Mouse (Mus musculus) left cerebral cortex, adult 18-20 months (tissue): Measurements from ENCODE around the gene Tmprss7. TPM values are rescaled to one million over a fixed set of nuclear protein-coding genes. Genes with fewer than 3 reads are reported as not detected.

Experiments
- DNase-seq, 2 experiments: peaks; one replicate each; pipeline ENCODE4 v3.0.0; 2021 to 2022; ENCODE audit warnings: low spot score in 2 of 2, mixed read lengths in 1 of 2
- long read RNA-seq, 2 experiments: library from polyadenylated mRNA; stranded (forward); transcript quantifications; one replicate each; pipeline ENCODE4 v2.0.0; 2021
- total RNA-seq, 2 experiments: library from RNA; stranded (reverse); gene quantifications; 2 replicates each; pipeline ENCODE4 v1.2.3; 2021

Tmprss7 gene
- total RNA-seq, result 1 to 10 TPM; 1.5 to 2.7 TPM
- long read RNA-seq, experiment 1, partial matches to known transcripts, result 1 of 1 reads
- long read RNA-seq, experiment 1, other reads (novel, unspliced or antisense), result 0 of 1 reads
- long read RNA-seq, experiment 2, result 0 reads

GRCm38 (mm10) chr16:45693558-45693957, at the start of gene Tmprss7:
TSS of gene Tmprss7 (minus strand) at chr16:45693658.
- no peak for DNase-seq

GRCm38 (mm10) chr16:45742615-45743476, 49.4 kb upstream of the Tmprss7 start, which contains the start of gene Abhd10:
TSS of gene Abhd10 (minus strand) at chr16:45742955.
- peak; percentile 95 to 96 for DNase-seq

- no peak for DNase-seq
Measured at GRCm38 (mm10) chr16:45737880-45738279, 44.4 kb upstream of the Tmprss7 start.

- DNase-seq, result no peak
Measured at GRCm38 (mm10) chr16:45736724-45737123, 43.3 kb upstream of the Tmprss7 start.

GRCm38 (mm10) chr16:45729163-45729562, 35.7 kb upstream of the Tmprss7 start:
- no peak for DNase-seq

- DNase-seq, result no peak
Measured at GRCm38 (mm10) chr16:45724742-45725102, 31.3 kb upstream of the Tmprss7 start.

- peak; percentile 73 to 81 for DNase-seq
Measured at GRCm38 (mm10) chr16:45724061-45724741, 30.7 kb upstream of the Tmprss7 start, which contains the start of gene Tagln3. TSS of gene Tagln3 (minus strand) at chr16:45724608.

- DNase-seq, result peak in 1 of 2 experiments; percentile 38
Measured at GRCm38 (mm10) chr16:45723172-45723901, 29.9 kb upstream of the Tmprss7 start.

GRCm38 (mm10) chr16:45722460-45722951, 29.0 kb upstream of the Tmprss7 start:
- peak in 1 of 2 experiments; percentile 44 for DNase-seq

GRCm38 (mm10) chr16:45720022-45720630, 26.7 kb upstream of the Tmprss7 start:
- DNase-seq, result no peak

GRCm38 (mm10) chr16:45718296-45718695, 24.8 kb upstream of the Tmprss7 start:
- DNase-seq, result no peak

GRCm38 (mm10) chr16:45714489-45715150, 21.2 kb upstream of the Tmprss7 start:
- peak in 1 of 2 experiments; percentile 41 for DNase-seq

GRCm38 (mm10) chr16:45713878-45714277, 20.4 kb upstream of the Tmprss7 start:
- DNase-seq, result no peak

GRCm38 (mm10) chr16:45713261-45713660, 19.8 kb upstream of the Tmprss7 start:
- no peak for DNase-seq

- DNase-seq, result no peak
Measured at GRCm38 (mm10) chr16:45711263-45711662, 17.8 kb upstream of the Tmprss7 start.

GRCm38 (mm10) chr16:45699301-45699700, 5.8 kb upstream of the Tmprss7 start:
- no peak for DNase-seq

GRCm38 (mm10) chr16:45697996-45698395, 4.5 kb upstream of the Tmprss7 start:
- DNase-seq, result no peak

GRCm38 (mm10) chr16:45695445-45696160, 2.1 kb upstream of the Tmprss7 start:
- no peak for DNase-seq

- no peak for DNase-seq
Measured at GRCm38 (mm10) chr16:45692851-45693250, 607 bp downstream of the Tmprss7 start.
